Mouse (Mus musculus) liver, embryonic 14.5 days (tissue): ENCODE measurements around the gene Nhs.

ENCODE experiments used
- CTCF ChIP-seq: IDR thresholded peaks from 2 replicates; pipeline ENCODE4 v1.5.1; 2016; ENCODE audit warnings: antibody characterized with exemption, low read depth, control low read depth
- EP300 ChIP-seq: IDR thresholded peaks from 2 replicates; pipeline ENCODE4 v1.6.1; 2016; ENCODE audit warnings: antibody characterized with exemption, low read depth

GRCm38 (mm10) chrX:161855630-161856029 is 303.9 kb downstream of the Nhs start:
- TF ChIP-seq EP300 (no peak), CTCF (no peak)
